Mouse (Mus musculus): ENCODE data around the gene Gm42742.

The Gm42742 gene

DNA sequence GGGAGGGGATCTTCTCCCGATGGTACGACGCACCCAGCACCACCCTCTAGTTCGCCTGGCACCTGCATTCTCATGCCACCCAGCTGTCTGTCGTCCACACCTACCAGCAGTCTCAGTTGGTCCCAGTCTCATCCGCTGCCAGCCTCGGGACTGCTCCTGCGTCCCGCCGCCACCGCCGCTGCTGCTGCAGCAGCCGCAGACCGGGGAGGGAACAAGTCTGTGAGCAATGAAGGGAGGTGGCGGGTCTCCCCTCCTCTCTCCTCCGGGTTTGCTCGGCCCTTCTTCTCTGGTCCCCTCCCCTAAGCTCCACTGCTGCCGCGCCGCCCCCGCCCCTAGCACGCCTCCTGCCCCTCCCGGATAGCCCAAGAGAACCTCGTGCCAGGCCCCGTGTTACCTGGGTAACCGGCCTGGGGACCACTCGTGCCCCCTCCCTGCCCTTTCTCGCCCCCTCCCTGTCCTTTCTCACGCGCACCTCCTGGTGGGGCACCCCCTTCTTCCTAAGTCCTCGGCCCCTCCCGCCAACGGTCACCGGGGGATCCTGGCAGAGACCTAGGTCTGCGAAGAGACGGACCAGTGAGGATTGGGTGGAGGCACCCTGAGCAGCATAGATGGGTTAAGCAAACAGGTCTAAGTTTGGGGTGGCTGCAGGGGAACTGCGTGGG lies at the start of gene Gm42742, which contains the start of gene Prrt2:
Gene Gm42742 (minus strand): TSS at position 197 of the 662 bp plus-strand sequence.
Gene Prrt2 (minus strand): TSS at position 311 of the 662 bp plus-strand sequence.
- DNase-seq (ENCODE audit: low spot score) = peak; percentile 36

DNA sequence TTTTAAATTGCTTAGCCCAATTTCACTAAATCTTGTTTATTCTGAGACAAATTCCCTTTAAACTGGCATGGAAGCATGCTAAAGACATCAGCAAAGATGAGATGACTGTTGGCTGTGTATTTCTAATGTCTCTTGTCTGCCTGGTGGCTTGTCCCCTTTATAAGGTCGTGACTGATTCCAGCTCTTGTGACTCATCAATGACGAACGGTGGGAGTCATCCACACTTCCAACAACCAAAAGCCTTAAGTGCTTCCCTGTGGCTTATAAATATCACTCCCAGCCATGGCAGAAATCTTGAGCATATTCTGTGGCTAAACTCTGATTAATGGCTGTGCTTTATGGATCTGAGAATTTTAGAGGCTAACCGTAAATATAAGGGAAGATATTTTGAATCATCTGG lies 45.4 kb upstream of the Gm42742 start:
- no peak for DNase-seq (ENCODE audit: low spot score)

DNA sequence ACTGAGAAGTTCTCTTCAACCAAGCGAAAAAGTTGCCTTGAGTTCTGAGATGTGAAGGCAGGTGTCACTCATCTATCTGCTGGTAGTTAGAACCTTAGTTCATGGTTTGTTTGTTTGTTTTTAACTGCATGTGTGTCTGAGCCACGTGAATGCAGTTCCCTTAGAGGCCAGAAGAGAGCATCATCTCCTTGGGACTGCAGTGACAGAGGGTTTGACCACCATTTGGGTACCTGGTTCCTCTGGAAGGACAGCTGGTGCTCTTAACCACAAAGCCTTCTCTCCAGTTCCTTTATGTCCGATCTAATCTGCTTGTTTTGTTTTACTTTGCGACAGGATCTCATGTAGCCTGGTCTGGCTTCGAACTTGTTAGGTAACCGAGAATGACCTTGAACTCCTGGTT lies 44.6 kb upstream of the Gm42742 start:
- no peak for DNase-seq (ENCODE audit: low spot score)

DNA sequence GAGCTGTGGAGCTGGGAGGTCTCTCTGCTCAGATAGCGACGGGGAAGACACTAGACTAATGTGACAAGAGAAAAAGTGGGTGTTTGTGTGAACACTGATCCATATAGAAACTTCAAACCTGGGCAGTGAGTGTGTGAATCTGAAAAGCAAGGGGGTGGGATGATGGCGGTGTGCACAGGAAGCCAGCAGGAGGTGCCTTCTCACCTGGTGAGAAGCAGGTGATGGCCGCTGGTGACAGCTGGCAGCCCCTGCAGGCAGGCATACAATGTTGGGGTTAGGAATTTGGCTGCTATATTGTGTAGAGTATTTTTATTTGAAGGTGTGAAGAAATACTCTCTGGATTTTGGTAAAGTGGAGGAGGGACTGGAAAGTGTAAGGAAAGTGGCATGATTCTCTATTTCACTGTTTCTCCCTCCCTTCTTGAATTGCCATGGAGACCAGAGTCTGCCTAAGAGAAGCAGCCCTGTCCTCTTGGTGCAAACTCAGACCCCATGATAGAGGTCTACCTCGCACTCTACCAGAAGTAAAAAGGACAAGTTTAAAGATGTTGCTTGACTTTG lies 34.2 kb upstream of the Gm42742 start:
- no peak for DNase-seq (ENCODE audit: low spot score)

DNA sequence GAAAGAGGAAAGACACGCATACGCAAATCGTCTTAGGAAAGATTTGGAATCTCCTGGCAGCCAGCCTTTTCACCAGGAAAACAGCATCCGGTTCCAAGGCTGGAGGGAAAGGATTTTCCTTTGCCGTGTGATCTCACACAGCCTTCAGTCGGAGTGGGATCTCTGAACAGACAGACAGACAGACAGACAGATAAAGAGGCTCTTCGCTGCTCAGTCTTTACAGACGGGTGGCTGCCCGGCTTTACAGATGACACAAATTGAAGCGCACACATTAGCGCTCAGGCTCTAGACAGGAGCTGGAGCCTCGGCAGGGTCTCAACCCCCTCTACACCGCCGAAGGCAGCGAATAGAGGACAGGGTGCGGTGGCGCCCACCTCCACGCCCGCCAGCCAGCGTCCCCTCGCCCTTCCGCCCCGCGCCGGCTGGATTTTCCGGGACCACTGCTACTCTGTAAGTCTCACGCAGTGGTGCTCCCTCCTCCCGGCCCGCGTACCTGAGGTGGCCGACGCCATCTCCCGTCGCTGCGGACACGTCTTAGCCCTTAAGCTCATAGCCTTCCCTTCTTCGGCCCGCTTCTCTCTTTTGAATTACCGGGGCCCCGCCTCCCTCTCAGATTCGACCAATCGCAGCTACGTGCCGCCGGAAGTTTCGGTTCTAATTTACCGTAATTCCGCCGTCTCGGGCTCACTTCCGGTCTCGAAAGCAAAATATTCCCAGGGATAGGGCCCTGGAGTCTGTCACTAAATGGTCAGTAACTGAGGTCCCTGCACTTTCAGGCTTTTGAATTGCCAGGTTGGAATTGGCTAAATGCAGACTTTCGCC lies 21.2 kb upstream of the Gm42742 start, which contains the start of gene Kif22:
Gene Kif22 (minus strand): TSS at position 621 of the 822 bp plus-strand sequence.
- peak; percentile 92 for DNase-seq (ENCODE audit: low spot score)

DNA sequence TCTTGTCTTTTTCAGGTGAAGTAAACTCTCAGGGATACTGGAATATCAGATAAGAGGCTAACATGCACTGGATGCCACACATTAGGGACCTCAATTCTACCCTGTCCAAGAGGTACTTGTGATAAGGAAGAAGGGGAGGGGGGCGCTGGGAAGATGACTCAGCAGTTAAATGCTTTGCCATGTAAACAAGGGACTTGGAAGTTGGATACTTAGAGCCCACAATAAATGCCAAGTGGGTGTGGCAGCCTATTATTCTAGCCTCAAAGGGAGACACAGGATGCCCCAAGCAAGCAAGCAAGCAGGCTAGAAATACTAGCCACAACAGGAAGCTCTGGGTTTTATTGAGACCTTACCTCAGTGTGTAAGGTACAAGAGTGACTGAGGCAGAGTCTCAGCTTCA lies 10.3 kb upstream of the Gm42742 start:
- no peak for DNase-seq (ENCODE audit: low spot score)

DNA sequence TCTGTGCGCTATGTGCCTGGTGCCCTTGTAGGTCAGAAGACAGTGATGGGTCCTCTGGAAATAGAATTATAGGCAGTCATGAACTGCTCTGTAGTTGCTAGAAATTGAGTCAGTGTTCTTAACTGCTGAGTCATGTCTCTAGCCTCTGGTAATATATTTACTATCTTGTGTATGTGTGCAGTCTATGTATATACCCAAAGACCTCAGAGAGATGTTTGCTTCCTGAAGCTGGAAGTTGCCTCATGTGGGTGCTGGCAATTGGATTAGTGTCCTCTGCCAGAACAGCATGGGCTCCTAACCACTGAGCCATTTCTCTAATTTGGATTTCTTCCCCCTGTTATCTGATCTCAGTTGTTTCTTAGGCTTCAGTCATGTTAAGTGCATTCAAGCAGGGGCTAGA lies 9.3 kb upstream of the Gm42742 start:
- DNase-seq (ENCODE audit: low spot score) = no peak

DNA sequence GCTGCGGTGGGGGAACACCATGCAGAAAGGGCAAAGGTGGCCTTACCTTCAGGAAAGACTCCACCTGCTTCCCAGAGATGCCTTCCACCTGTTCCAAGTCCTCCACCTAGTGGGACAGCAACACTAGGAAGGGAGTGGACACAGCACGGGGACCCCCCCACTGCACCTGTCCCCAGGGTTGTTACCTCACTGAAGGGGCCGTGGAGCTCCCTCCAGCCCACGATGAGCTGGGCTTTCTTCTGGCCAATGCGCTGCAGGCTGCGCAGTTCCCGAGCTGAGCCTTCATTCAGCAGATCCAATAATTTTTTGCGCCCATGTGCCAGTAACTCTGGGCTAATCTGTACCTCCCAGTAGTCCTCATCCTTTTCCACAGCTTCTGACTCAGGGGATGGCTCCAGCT lies 7.0 kb upstream of the Gm42742 start:
- DNase-seq (ENCODE audit: low spot score) = no peak

DNA sequence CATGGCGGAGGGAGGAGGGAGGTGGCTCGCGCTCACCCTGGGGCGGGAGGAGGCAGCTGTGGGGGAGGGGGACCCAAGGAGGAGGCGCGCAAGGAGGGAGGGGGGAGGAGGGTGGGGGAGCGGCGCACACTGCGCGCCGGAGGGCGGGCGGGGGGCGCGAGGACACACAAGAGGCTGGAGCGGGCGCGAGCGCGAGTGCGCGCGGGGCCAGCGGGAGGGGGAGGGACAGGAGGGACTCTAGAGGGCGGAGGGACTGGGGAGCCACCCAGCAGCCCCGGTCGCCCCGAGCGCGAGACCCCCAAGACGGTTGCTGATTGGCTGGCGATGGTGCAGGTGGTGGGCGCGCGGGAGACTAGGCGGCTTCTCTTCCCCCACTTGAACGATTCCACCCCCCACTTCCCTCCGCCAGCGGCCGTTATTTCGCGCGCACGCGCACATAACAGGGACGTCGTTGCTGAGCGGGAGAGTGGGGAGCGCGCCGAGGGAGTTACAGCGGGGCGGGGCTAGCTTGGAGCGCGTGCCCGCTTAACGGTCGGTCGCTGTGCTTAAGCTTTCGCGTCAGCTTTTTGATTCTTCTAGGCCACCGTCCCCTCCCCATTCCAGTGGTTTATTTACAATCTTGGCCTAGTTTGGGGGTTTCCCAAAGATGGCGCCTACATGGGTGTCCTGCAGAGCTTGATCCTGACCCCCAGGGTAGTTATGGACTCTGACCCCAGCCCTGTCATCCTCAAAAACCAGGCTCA lies 6.3 kb upstream of the Gm42742 start, which contains the start of gene Maz:
Gene Maz (minus strand): TSS at position 54 of the 743 bp plus-strand sequence.
- peak; percentile 99 for DNase-seq (ENCODE audit: low spot score)

DNA sequence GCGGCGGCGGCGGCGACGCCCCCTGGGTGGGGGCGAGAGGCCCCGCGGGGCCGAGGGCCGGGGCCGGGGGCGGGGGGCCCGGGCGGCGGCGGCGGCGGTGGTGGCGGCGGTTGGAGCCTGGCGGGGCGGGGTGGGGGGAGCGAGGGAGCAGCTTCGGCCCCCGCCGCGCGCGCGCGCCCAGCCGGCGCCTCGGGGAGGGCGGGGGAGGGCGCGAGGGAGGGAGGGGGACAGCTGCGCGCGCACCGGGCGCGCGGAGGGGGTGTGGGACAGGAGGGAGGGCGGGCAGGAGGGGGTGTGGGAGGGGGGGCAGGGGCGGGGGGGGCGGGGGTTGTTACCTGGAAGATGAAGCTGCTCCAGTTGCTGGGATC lies 5.7 kb upstream of the Gm42742 start:
- DNase-seq (ENCODE audit: low spot score) = no peak

DNA sequence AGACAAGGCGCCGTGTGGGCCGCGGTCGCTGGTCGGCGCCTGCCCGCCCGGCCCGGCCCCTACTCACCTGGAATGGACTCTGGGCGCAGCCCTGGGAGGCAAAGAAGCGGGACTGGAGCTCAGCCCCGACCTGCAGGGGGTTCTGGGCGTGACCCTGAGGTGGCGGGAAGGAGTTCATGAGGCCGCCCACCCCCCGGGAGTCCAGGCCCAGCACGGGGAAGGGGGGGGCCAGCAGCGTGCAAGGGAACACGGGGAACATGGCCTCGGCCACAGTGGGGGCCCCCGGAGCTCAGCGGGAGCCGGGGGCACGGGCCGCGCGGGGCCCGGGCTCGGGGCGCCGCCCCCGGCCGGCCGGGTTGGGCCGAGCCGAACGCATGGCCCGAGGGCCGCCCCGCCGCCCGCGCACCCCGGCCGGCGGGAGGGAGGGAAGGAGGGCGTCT lies 5.3 kb upstream of the Gm42742 start:
- peak; percentile 51 for DNase-seq (ENCODE audit: low spot score)

DNA sequence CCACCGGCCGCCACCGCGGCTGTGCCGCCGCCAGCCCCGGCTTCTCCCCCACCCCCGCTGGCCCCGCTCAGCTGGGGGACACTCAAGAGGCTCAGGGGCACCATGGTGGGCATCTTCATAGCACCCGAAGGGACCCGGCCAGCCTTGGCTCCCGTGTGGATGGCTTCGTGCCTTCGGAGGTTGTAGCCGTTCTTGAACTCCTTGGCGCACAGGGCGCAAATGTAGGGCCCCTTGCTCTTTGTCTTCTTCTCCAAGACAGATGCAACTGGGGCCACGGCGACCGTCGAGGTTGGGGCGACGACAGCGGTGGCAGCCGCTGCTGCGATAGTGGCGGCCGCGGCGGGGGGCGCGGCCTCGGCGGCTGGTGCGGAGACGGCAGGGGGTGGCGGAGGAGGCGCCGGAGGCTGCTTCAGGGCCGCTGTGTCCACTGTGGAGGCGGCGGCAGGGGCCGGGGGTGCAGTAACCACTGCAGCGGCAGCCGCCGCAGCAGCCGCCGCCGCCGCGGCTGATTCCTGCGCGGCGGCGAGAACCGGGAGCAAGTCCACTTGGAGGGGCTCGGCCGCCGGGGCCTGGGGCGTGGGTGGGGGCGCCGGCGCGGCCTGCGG lies 4.8 kb upstream of the Gm42742 start:
- DNase-seq (ENCODE audit: low spot score) = no peak

DNA sequence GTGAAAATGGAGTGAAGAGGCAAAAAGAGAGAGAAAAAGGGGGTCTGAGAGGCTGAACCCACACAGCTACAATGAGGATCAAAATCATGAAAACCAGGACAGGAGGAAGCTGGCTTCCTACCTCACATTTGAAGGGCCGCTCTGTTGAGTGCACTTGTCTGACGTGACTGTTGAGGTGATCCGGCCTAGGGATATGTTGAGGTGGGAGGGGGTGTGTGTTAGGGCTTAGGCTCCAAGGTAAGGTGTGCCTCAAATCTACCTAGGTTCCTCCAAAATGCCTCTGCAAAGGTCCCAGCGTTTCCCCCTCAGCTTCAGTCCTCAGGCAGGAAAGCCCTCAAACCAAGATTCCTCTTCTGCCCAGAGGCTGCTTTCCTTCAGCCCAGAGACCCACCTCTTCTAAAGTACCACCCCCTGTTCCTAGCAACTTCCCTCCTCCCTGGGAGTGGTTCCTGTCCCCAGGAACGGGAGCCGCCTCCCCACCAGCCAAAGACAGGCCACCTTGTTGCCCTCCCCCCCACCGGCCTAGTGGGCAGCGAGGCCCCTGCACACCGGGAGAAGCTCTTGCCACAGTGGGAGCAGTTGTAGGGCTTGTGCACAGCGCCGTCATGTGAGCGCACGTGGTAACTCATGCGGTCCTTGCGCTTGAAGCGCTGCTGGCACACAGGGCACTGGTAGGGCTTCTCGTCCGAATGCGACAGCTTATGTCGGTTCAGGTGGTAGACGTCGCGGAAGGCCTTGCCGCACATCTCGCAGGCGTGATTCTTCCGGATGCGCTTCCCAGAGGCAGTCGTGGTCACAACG lies 4.1 kb upstream of the Gm42742 start:
- DNase-seq (ENCODE audit: low spot score) = peak; percentile 85

DNA sequence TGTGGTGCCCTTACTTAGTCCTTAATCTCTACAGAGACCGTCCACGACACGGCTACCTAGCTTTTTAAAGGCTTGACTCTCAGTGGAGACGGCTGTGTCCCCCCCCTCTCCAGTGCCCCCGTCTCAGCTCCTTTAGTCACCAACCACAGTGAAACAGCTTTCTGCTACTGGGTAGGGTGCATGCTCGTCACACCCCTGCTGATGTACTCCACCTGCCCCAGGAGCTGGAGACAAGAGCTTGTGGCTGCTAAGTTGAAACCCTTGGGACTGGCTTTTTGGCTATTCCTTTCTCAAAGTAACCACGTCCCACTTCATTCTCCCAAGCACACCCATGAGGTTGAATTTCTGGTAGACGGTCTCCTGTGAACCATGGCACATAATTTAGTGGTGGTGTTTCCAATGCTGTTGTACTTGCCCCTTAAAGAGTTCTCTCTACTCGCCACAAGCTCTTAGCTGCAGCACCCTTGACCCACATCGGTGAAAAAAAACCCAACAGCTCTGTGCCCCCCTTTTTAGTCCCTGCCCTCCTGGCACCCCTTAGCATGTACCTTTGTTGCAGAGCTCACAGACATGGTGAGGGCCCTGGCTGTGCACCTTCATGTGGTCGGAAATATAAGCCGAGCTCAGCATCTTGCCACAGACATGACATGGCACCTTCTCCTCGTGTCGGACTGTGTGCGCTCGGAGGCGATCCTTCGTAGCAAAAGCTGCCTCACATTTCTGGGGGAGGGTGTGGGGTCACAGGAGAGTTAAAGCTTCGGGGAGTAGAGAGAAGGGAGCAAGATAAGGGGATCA lies 3.2 kb upstream of the Gm42742 start:
- no peak for DNase-seq (ENCODE audit: low spot score)

DNA sequence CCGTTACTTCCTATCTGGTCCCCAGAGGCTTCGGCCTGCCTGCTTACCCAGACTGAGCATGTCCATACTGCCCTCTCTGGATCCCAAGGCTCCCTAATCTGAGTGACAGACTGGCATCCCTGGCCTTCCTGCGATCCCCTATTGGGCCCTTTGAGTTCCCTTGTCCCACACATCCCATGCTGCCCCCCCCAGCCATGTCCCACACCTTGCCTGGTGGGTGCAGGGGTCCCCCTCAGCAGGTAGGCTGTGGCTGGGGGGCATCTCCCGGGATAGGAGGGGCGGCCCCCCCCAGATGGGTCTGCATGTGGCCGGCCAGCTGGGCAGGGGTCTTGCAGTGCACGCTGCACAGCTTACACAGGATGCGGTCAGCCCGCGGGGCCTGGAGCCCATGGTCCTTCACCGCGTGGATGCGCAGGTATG lies 2.4 kb upstream of the Gm42742 start:
- no peak for DNase-seq (ENCODE audit: low spot score)

DNA sequence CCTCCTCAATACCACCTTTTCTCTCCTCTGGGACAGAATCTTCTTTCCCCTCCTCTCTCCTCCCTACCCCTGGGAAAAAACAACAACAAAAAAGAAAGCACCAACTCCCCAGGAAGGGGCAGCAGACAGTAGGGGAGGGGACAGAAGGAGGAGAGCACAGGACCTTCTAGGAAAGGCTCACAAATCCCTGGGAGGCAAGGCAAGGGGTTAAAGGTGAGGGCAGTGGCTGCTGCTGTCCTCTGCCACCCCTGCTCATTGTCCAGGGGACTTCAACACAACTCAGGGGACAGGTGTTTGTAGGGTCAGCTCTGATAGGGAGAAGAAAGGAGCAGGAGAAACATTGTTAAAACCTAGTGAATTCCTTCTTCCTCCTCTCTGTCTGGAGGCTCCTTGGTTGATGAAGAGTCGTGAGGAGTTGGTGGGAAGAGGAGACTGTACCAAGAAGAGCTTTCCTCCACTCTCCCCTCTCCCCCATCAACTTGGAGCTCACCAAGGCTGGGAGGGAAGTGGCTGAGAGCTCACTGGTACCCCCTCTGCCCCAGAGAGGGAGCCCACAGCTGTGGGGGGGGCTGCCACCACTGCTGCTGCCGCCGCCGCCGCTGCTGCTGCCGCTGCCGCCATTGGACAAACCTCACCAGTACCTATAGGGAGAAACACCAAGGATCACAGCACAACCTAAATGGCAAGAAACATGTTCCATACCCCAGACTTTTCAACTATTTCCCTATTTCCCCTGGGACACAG lies 1.8 kb upstream of the Gm42742 start:
- no peak for DNase-seq (ENCODE audit: low spot score)

DNA sequence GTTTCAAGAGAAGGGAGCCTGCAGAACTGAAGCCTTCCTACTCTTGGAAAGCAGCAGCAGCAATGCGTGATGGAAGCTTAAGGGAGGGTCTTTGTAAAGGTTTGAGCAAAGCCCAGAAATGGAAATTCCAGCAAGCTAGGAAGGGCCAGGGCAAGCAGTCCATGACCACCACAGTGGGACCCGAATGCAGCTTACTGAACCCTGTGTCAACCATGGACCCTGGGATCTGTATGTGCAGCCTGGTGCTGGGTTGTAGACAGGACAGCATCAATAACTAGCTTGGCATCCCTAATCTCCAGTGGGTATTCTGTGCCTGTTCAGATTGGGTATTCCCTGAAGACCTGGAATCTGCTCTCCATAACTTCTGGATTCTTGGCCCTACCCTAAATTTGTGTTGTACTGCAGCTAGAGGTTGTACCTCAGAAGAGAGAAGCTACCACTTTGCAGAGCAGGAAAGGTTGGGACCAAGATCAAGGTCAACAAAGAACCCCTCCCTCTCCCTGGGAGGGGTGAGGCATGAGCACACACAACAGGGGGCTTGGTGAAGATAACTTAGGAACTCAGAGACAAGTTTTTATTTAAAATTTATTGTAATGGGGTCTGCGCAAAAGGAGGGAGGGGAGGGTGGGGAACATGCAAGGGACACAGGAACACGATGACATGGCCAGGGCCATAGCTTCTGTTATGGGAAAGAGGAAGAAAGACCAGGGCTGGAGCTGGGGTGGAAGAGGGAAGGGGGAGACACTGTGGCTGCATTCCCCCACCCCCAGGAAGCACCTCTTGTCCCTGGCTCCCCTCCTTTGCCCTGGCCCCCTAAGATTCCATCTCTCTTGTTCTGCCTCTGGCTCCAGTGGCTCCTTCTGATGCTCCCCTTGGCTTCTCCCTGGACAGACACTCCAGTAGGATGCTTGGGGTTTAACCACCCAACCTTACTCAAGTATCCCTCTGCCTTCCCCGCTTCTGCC lies 948 bp upstream of the Gm42742 start:
- DNase-seq (ENCODE audit: low spot score) = no peak

DNA sequence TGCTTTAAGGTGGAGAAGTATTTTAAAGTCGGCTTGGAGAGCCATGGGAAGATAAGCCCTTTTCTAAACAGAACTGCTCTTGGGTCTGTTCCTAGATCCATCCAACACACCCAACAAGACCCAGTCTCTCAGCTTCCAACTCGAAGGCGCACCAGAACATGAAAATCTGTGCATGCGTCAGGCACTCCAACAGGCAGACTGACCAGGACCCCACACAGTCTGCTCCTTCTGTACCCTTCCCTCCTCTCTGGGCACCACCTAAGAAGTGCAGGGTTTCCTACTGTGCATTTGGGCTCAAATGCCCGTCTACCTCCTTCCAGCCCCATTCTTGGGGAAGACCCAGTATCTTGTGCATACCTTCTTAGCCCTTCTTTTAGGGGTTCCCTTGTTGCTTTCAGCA lies 406 bp downstream of the Gm42742 start:
- DNase-seq (ENCODE audit: low spot score) = no peak

All from lung, postnatal 25 days (tissue).